Mouse (Mus musculus) intestine, embryonic 15.5 days (tissue): Measurements from ENCODE around the gene Specc1l. TPM values are rescaled to one million over a fixed set of nuclear protein-coding genes. Genes with fewer than 3 reads are reported as not detected.

Source experiments
- ATAC-seq: fragments of 200-750 bp; cut with Nextera tagmentation; 2 replicates; pipeline ENCODE4 v1.8.0; 2017; ENCODE audit warnings: moderate TSS enrichment, moderate library complexity
- H3K27ac ChIP-seq: fragments of 300-500 bp; sonication (generic); 2 replicates; pipeline ENCODE4 v1.5.1; 2015; ENCODE audit warnings: mild to moderate bottlenecking, inconsistent platforms
- H3K27me3 ChIP-seq: fragments of 300-500 bp; sonication (generic); replicated peaks from 2 replicates; pipeline ENCODE4 v1.6.1; 2015; ENCODE audit warnings: inconsistent platforms
- H3K36me3 ChIP-seq: fragments of 300-500 bp; sonication (generic); 2 replicates; pipeline ENCODE4 v1.6.1; 2015; ENCODE audit warnings: inconsistent platforms
- H3K4me1 ChIP-seq: fragments of 300-500 bp; sonication (generic); replicated peaks from 2 replicates; pipeline ENCODE4 v1.6.1; 2015; ENCODE audit warnings: inconsistent platforms
- H3K4me2 ChIP-seq: fragments of 300-500 bp; sonication (generic); replicated peaks from 2 replicates; pipeline ENCODE4 v1.6.1; 2015; ENCODE audit warnings: mild to moderate bottlenecking, inconsistent platforms
- H3K4me3 ChIP-seq: fragments of 300-500 bp; sonication (generic); replicated peaks from 2 replicates; pipeline ENCODE4 v1.5.1; 2015; ENCODE audit warnings: inconsistent platforms
- H3K9ac ChIP-seq: fragments of 300-500 bp; sonication (generic); 2 replicates; pipeline ENCODE4 v1.6.1; 2015; ENCODE audit warnings: inconsistent platforms
- H3K9me3 ChIP-seq: fragments of 300-500 bp; sonication (generic); 2 replicates; pipeline ENCODE4 v1.6.1; 2016; ENCODE audit warnings: inconsistent platforms
- WGBS: fragments of 180-500 bp; shearing (Covaris S2); methylation state at CpG from one replicate; pipeline ENCODE4 v1.1.7; 2015; 5-methylcytosine and 5-hydroxymethylcytosine counted together
- polyA plus RNA-seq: library from polyadenylated mRNA; unstranded; fragments of >200 nt; fragmentation: Nextera tagmentation; extraction: Ambion mirVana; gene quantifications from 2 replicates; pipeline ENCODE4 v1.2.1, GENCODE M21; 2015

The Specc1l gene
- polyA plus RNA-seq, 1 experiment from 2014 or later: 27.4 TPM

- H3K4me3 ChIP-seq: no peak overlapping the region
- peaks cover 8% of the 10 kb centered on the region; the same call in 1 of the 2 replicates for H3K4me1 ChIP-seq
- no peak overlapping the region for H3K4me2 ChIP-seq
- H3K27ac ChIP-seq: no peak overlapping the region
- no peaks in the 10 kb centered on the region for H3K27me3 ChIP-seq
- H3K36me3 ChIP-seq: peaks cover 7% of the 10 kb centered on the region; the same call in 1 of the 2 replicates
- no peak for ATAC-seq
- H3K9me3 ChIP-seq: no peaks in the 10 kb centered on the region
- H3K9ac ChIP-seq: no peak overlapping the region
- WGBS: 71% methylated on average over 8 of the region's 8 CpGs
Measured at GRCm38 (mm10) chr10:75187366-75188056, 24.4 kb upstream of the Specc1l start.

DNA sequence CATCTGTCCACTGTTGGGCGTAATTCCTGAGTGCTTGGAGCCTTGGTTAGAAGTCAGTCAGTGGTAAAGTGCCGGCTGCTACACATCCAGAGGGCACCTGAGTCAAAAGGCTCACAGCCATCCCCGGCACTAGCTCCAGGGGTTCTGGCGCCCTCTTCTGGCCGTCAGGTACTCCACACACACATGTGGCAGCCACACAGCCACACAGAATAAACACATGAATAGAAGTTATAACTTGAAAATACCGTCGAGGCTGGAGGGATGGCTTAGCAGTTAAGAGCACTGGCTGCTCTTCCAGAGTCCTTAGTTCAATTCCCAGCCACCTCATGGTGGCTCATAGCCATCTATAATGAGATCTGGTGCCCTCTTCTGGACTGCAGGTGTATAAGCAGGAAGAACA, 20.2 kb upstream of the Specc1l start:
- Histone ChIP-seq H3K4me1 (peaks cover 5% of the 10 kb centered on the region; the same call in 1 of the 2 replicates), H3K9me3 (no peaks in the 10 kb centered on the region; the same call in 1 of the 2 replicates), H3K27ac (no peak overlapping the region), H3K9ac (no peak overlapping the region), H3K27me3 (no peaks in the 10 kb centered on the region), H3K4me2 (no peak overlapping the region), H3K36me3 (no peaks in the 10 kb centered on the region), H3K4me3 (no peak overlapping the region)
- 52% methylated on average over 7 of the region's 7 CpGs for WGBS
- no peak for ATAC-seq

DNA sequence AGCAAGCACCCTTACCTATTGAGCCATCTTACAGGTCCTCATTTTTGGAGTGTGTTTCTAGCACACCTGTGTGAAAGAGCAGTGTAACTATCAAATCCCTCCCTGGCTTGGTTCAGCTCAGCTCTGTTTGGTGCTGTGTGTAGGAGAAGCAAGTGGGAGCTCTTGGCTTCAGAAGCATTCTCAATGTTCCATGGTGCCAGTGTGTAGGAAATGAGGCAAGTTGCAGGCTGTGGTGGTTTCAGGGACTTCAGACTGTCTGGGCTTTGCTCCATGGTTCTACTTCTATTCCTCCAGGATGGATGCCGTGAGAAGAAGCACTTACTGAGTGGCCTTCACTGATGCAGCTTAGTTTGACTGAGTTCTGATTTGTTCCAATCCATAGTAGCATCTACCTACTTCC, 14.1 kb upstream of the Specc1l start:
- no peaks in the 10 kb centered on the region; the same call in 1 of the 2 replicates for H3K9me3 ChIP-seq
- H3K27ac ChIP-seq: no peak overlapping the region
- H3K4me2 ChIP-seq: no peak overlapping the region
- H3K4me3 ChIP-seq: no peak overlapping the region
- WGBS: 91% methylated on average over 1 of the region's 1 CpGs
- no peak overlapping the region for H3K9ac ChIP-seq
- H3K36me3 ChIP-seq: no peaks in the 10 kb centered on the region
- H3K4me1 ChIP-seq: no peaks in the 10 kb centered on the region
- no peak for ATAC-seq
- no peaks in the 10 kb centered on the region for H3K27me3 ChIP-seq

- H3K27me3 ChIP-seq: no peaks in the 10 kb centered on the region
- no peaks in the 10 kb centered on the region for H3K9me3 ChIP-seq
- no peak for ATAC-seq
- H3K4me2 ChIP-seq: no peak overlapping the region
- H3K27ac ChIP-seq: no peak overlapping the region
- H3K4me3 ChIP-seq: no peak overlapping the region
- no peaks in the 10 kb centered on the region for H3K4me1 ChIP-seq
- no peaks in the 10 kb centered on the region for H3K36me3 ChIP-seq
- no peak overlapping the region for H3K9ac ChIP-seq
- 64% methylated on average over 1 of the region's 1 CpGs for WGBS
Measured at GRCm38 (mm10) chr10:75200733-75201132, 11.1 kb upstream of the Specc1l start.

GRCm38 (mm10) chr10:75206192-75206591, 5.7 kb upstream of the Specc1l start:
- peak; percentile 42; the same call in 1 of the 2 replicates for ATAC-seq
- Histone ChIP-seq H3K9ac (no peak overlapping the region), H3K4me1 (no peaks in the 10 kb centered on the region), H3K9me3 (no peaks in the 10 kb centered on the region), H3K4me3 (no peak overlapping the region), H3K4me2 (no peak overlapping the region; the same call in 1 of the 2 replicates), H3K36me3 (no peaks in the 10 kb centered on the region), H3K27ac (0 out of 2 replicates have a peak overlapping the region, but pooled peaks have one; percentile 36), H3K27me3 (no peaks in the 10 kb centered on the region)
- 59% methylated on average over 4 of the region's 4 CpGs for WGBS

GRCm38 (mm10) chr10:75210841-75211240, 1.0 kb upstream of the Specc1l start:
- Histone ChIP-seq H3K4me3 (no peak overlapping the region), H3K27ac (peak overlapping the region; percentile 72; the same call in 1 of the 2 replicates), H3K9me3 (no peaks in the 10 kb centered on the region), H3K27me3 (no peaks in the 10 kb centered on the region), H3K36me3 (no peaks in the 10 kb centered on the region), H3K4me2 (no peak overlapping the region), H3K9ac (no peak overlapping the region), H3K4me1 (peaks cover 4% of the 10 kb centered on the region; the same call in 1 of the 2 replicates)
- no peak for ATAC-seq
- WGBS: 73% methylated on average over 3 of the region's 3 CpGs

DNA sequence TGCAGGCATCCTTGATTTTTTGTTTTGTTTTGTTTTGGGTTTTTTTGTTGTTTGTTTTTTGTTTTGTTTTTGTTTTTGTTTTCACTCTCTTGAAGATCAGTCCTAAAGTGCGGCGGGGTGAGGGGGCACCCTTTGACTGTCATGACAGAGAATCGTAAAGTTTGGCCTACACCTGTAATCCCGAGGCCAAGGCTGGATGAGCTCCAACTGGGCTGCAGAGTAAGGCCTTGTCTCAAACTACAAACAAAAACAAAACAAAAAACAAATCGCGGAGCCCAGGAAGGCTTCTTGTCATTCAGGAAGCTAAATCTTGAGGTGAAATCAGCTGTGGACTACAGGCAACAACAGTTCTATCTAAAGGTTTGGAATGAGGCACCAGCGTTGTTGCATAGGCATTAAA, 1.1 kb downstream of the Specc1l start:
- no peak for ATAC-seq
- WGBS: 41% methylated on average over 7 of the region's 7 CpGs
- no peaks in the 10 kb centered on the region for H3K36me3 ChIP-seq

DNA sequence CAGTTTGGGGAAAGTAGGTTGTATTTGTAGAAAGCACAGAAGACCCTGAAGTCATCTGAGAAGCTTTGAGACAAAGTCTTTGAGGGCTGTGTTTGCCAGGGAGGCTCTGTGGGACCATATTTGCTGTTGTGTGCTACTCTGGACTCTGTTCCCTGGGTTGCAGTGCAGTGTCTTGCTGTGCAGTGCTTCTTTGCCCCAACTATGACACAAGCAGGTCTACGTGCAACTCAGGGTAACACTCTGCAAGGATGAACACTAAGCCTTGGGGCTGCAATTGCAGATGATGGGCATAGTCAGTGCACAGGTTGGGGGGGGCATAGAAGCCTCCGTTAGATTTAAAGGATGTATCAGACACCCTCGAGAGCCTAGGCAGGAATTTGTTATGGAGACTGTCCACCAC, 8.8 kb downstream of the Specc1l start:
- no peak for ATAC-seq
- no peak overlapping the region for H3K4me2 ChIP-seq
- WGBS: 90% methylated on average over 3 of the region's 3 CpGs
- no peaks in the 10 kb centered on the region for H3K36me3 ChIP-seq
- no peak overlapping the region for H3K27ac ChIP-seq
- no peak overlapping the region for H3K9ac ChIP-seq
- peaks cover 17% of the 10 kb centered on the region for H3K4me1 ChIP-seq
- no peaks in the 10 kb centered on the region for H3K27me3 ChIP-seq
- no peak overlapping the region for H3K4me3 ChIP-seq
- no peaks in the 10 kb centered on the region for H3K9me3 ChIP-seq

More for the DNA sequence above, 1.1 kb downstream of the Specc1l start:
- no peaks in the 10 kb centered on the region for H3K9me3 ChIP-seq
- peak overlapping the region; percentile 34; the same call in 1 of the 2 replicates for H3K9ac ChIP-seq
- H3K27me3 ChIP-seq: no peaks in the 10 kb centered on the region
- H3K4me2 ChIP-seq: peak overlapping the region; percentile 73
- no peak overlapping the region for H3K27ac ChIP-seq
- H3K4me3 ChIP-seq: peak overlapping the region; percentile 76
- H3K4me1 ChIP-seq: peaks cover 4% of the 10 kb centered on the region; the same call in 1 of the 2 replicates

- Histone ChIP-seq H3K27me3 (no peaks in the 10 kb centered on the region), H3K4me3 (no peak overlapping the region), H3K36me3 (no peaks in the 10 kb centered on the region), H3K27ac (0 out of 2 replicates have a peak overlapping the region, but pooled peaks have one; percentile 27), H3K4me1 (peaks cover 17% of the 10 kb centered on the region), H3K9me3 (no peaks in the 10 kb centered on the region), H3K4me2 (no peak overlapping the region), H3K9ac (no peak overlapping the region)
- WGBS: 60% methylated on average over 4 of the region's 4 CpGs
- ATAC-seq: 0 out of 2 replicates have a peak, but pooled peaks have one; percentile 9
Measured at GRCm38 (mm10) chr10:75221936-75222610, 10.2 kb downstream of the Specc1l start.

DNA sequence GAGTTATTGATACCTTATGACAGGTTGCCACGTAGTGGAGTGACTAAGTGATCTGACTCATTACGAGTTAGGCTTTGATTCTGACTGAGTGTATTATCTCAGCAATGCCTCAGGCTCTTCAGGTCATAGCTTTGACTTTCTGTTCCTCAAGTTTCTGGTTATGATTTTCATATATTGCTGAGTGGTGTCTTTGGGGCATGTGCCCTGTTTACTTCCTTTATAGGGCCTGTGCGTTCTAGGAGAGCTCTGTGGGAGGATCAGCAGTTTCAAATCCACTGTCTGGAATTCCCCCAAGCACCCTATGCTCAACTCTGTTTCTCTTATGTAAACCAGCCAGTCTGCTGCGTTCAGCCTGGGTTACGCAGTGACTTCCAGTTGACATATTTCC, 10.7 kb downstream of the Specc1l start:
- no peak overlapping the region for H3K9ac ChIP-seq
- no peaks in the 10 kb centered on the region for H3K36me3 ChIP-seq
- no peaks in the 10 kb centered on the region for H3K9me3 ChIP-seq
- no peaks in the 10 kb centered on the region for H3K27me3 ChIP-seq
- WGBS: 43% methylated on average over 5 of the region's 5 CpGs
- H3K4me2 ChIP-seq: no peak overlapping the region
- peaks cover 17% of the 10 kb centered on the region for H3K4me1 ChIP-seq
- no peak overlapping the region for H3K4me3 ChIP-seq
- 0 out of 2 replicates have a peak, but pooled peaks have one; percentile 46 for ATAC-seq
- H3K27ac ChIP-seq: 0 out of 2 replicates have a peak overlapping the region, but pooled peaks have one; percentile 27

DNA sequence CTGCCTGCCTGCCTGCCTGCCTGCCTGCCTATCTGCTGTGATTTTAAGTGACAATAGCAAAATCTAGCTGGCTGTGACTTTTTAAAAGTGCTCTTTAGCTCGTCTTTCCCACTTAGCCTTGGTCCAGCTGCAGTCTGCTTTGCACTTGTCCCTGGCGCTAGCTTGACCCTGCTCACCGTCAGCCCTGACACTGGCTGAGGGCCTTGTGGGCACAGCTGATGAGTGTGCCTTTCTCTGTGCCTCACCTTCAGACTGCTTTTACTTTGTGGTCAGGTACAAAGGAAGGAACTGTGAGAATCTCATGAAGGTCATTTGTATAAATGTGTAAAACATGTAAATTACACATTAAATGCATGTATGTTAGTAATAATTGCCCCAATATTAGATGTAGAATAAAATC, 12.3 kb downstream of the Specc1l start:
- 75% methylated on average over 3 of the region's 3 CpGs for WGBS
- Histone ChIP-seq H3K4me2 (no peak overlapping the region), H3K36me3 (no peaks in the 10 kb centered on the region), H3K27me3 (no peaks in the 10 kb centered on the region), H3K9ac (no peak overlapping the region), H3K9me3 (no peaks in the 10 kb centered on the region), H3K4me3 (no peak overlapping the region), H3K27ac (no peak overlapping the region), H3K4me1 (peaks cover 17% of the 10 kb centered on the region)
- ATAC-seq: no peak

- H3K4me1 ChIP-seq: peaks cover 17% of the 10 kb centered on the region
- H3K4me2 ChIP-seq: no peak overlapping the region
- no peak overlapping the region for H3K27ac ChIP-seq
- no peaks in the 10 kb centered on the region for H3K27me3 ChIP-seq
- no CpG with 5 or more reads among the region's 2 CpGs for WGBS
- no peak overlapping the region for H3K9ac ChIP-seq
- H3K9me3 ChIP-seq: no peaks in the 10 kb centered on the region
- no peak overlapping the region for H3K4me3 ChIP-seq
- no peaks in the 10 kb centered on the region for H3K36me3 ChIP-seq
- no peak for ATAC-seq
Measured at GRCm38 (mm10) chr10:75224630-75225029, 12.8 kb downstream of the Specc1l start.
